Mouse (Mus musculus) G1E (cell line): Measurements from ENCODE around the gene Mapt. TPM values are rescaled to one million over a fixed set of nuclear protein-coding genes. Genes with fewer than 3 reads are reported as not detected.

Experiments used
- ATAC-seq: 2 replicates; pipeline ENCODE4 v1.8.0; 2016; ENCODE audit warnings: mild to moderate bottlenecking; ENCODE audit not compliant: insufficient number of reproducible peaks, poor library complexity, low FRiP score, severe bottlenecking; ENCODE audit errors: extremely low read depth
- DNase-seq: peaks from one replicate; pipeline ENCODE4 v3.0.0; 2012; ENCODE audit warnings: low spot score
- H3K27me3 ChIP-seq: 2 replicates; pipeline ENCODE4 v1.6.1; 2012; ENCODE audit warnings: mild to moderate bottlenecking, low read length, inconsistent platforms; ENCODE audit not compliant: insufficient read depth
- H3K36me3 ChIP-seq: replicated peaks from 2 replicates; pipeline ENCODE3; 2012; ENCODE audit warnings: mild to moderate bottlenecking, inconsistent platforms
- H3K4me1 ChIP-seq: 2 replicates; pipeline ENCODE4 v1.6.1; 2012; ENCODE audit warnings: low read depth, low read length, inconsistent platforms, mixed read lengths; ENCODE audit not compliant: insufficient read depth
- H3K4me3 ChIP-seq: 2 replicates; pipeline ENCODE4 v1.5.1; 2012; ENCODE audit warnings: low read depth, mild to moderate bottlenecking, inconsistent platforms, low read length, moderate library complexity, mixed read lengths
- H3K9me3 ChIP-seq: replicated peaks from 2 replicates; pipeline ENCODE4 v1.6.1; 2012; ENCODE audit warnings: inconsistent platforms
- CTCF ChIP-seq: IDR thresholded peaks from 2 replicates; pipeline ENCODE4 v1.5.1; 2012; ENCODE audit warnings: low read depth, low read length, inconsistent platforms, mixed read lengths
- GATA1 ChIP-seq: IDR thresholded peaks from 2 replicates; pipeline ENCODE4 v1.6.1; 2012; ENCODE audit warnings: borderline replicate concordance, low read length, inconsistent platforms, mixed read lengths
- GATA2 ChIP-seq: IDR thresholded peaks from 2 replicates; pipeline ENCODE4 v1.6.1; 2012; ENCODE audit warnings: low read depth, low read length, inconsistent platforms, borderline replicate concordance
- POLR2AphosphoS5 ChIP-seq: IDR thresholded peaks from 2 replicates; pipeline ENCODE4 v1.6.1; 2012; ENCODE audit warnings: low read depth, low read length, inconsistent platforms; ENCODE audit not compliant: insufficient replicate concordance
- TAL1 ChIP-seq: conservative IDR thresholded peaks from 2 replicates; pipeline ENCODE4 v1.6.1; 2012; ENCODE audit warnings: low read depth, low read length, inconsistent platforms, mixed read lengths
- polyA plus RNA-seq: library from polyadenylated mRNA; stranded (reverse); fragments of >175 nt; gene quantifications from 2 replicates; pipeline ENCODE4 v1.2.3, GENCODE M21; 2012
- total RNA-seq, 2 experiments: library from RNA; stranded (forward) in 1 of 2; stranded (reverse) in 1 of 2; fragments of 200-1000 nt in 1 of 2; fragments of >200 nt in 1 of 2; fragmentation: Nextera tagmentation in 1 of 2; gene quantifications; 2 replicates each; pipeline ENCODE4 v1.2.3; 2014 to 2017

Gene Mapt
- total and polyA plus RNA-seq, 3 experiments: 1.2 to 7.6 (median 5.0) TPM

- Histone ChIP-seq H3K4me1 (no peaks in the 10 kb centered on the region), H3K4me3 (no peak overlapping the region), H3K36me3 (no peaks in the 10 kb centered on the region), H3K9me3 (no peaks in the 10 kb centered on the region), H3K27me3 (peaks cover 39% of the 10 kb centered on the region)
- TF ChIP-seq TAL1: no peak
- DNase-seq: no peak
- no peak for ATAC-seq
Measured at GRCm38 (mm10) chr11:104252094-104252493, 20.9 kb downstream of the Mapt start.

- H3K4me1 ChIP-seq: no peaks in the 10 kb centered on the region
- no peak overlapping the region for H3K4me3 ChIP-seq
- H3K36me3 ChIP-seq: no peaks in the 10 kb centered on the region
- H3K27me3 ChIP-seq: peaks cover 45% of the 10 kb centered on the region
- H3K9me3 ChIP-seq: no peaks in the 10 kb centered on the region
- ATAC-seq: no peak
- TF ChIP-seq GATA2 (no peak), CTCF (no peak), TAL1 (no peak)
- no peak for DNase-seq
Measured at GRCm38 (mm10) chr11:104254408-104255039, 23.3 kb downstream of the Mapt start.

- TF ChIP-seq CTCF: no peak
- TF ChIP-seq POLR2AphosphoS5: no peak
- TF ChIP-seq GATA2: no peak
- TF ChIP-seq TAL1: no peak
- no peak for TF ChIP-seq GATA1
- Histone ChIP-seq H3K27me3 (peaks cover 45% of the 10 kb centered on the region), H3K36me3 (no peaks in the 10 kb centered on the region), H3K4me1 (no peaks in the 10 kb centered on the region), H3K4me3 (no peak overlapping the region), H3K9me3 (no peaks in the 10 kb centered on the region)
- no peak for DNase-seq
- no peak for ATAC-seq
Measured at GRCm38 (mm10) chr11:104256179-104256578, 25.0 kb downstream of the Mapt start.

GRCm38 (mm10) chr11:104258991-104259390, 27.8 kb downstream of the Mapt start:
- Histone ChIP-seq H3K27me3 (peaks cover 45% of the 10 kb centered on the region), H3K4me3 (no peak overlapping the region), H3K9me3 (no peaks in the 10 kb centered on the region), H3K36me3 (no peaks in the 10 kb centered on the region), H3K4me1 (no peaks in the 10 kb centered on the region)
- no peak for TF ChIP-seq GATA1
- TF ChIP-seq POLR2AphosphoS5: no peak
- TF ChIP-seq TAL1: no peak
- TF ChIP-seq GATA2: no peak
- no peak for TF ChIP-seq CTCF
- ATAC-seq (no peak), DNase-seq (no peak)

- Histone ChIP-seq H3K9me3 (no peaks in the 10 kb centered on the region), H3K4me1 (no peaks in the 10 kb centered on the region), H3K4me3 (no peak overlapping the region), H3K27me3 (peaks cover 35% of the 10 kb centered on the region), H3K36me3 (no peaks in the 10 kb centered on the region)
- DNase-seq: no peak
- no peak for ATAC-seq
- TF ChIP-seq POLR2AphosphoS5: no peak
- TF ChIP-seq GATA1: no peak
- no peak for TF ChIP-seq CTCF
Measured at GRCm38 (mm10) chr11:104264683-104265082, 33.5 kb downstream of the Mapt start.

- Histone ChIP-seq H3K36me3 (no peaks in the 10 kb centered on the region), H3K9me3 (no peaks in the 10 kb centered on the region), H3K4me3 (no peak overlapping the region), H3K4me1 (no peaks in the 10 kb centered on the region), H3K27me3 (peaks cover 44% of the 10 kb centered on the region)
- ATAC-seq (no peak), DNase-seq (no peak)
- TF ChIP-seq GATA2 (no peak), TAL1 (no peak), POLR2AphosphoS5 (no peak), GATA1 (no peak), CTCF (no peak)
Measured at GRCm38 (mm10) chr11:104265669-104266068, 34.5 kb downstream of the Mapt start.

GRCm38 (mm10) chr11:104267380-104267779, 36.2 kb downstream of the Mapt start:
- Histone ChIP-seq H3K27me3 (peaks cover 44% of the 10 kb centered on the region), H3K4me1 (no peaks in the 10 kb centered on the region), H3K36me3 (no peaks in the 10 kb centered on the region), H3K9me3 (no peaks in the 10 kb centered on the region), H3K4me3 (no peak overlapping the region)
- DNase-seq: no peak
- ATAC-seq: no peak
- TF ChIP-seq CTCF (no peak), TAL1 (no peak), GATA2 (no peak), POLR2AphosphoS5 (no peak), GATA1 (no peak)
